Mouse (Mus musculus) left cerebral cortex, postnatal 25 days (tissue): Measurements from ENCODE around the gene Gstp2. TPM values are rescaled to one million over a fixed set of nuclear protein-coding genes. Genes with fewer than 3 reads are reported as not detected.

ENCODE experiments used
- DNase-seq, 2 experiments: peaks; one replicate each; pipeline ENCODE4 v3.0.0; 2022; ENCODE audit warnings: low spot score in 2 of 2, mixed read lengths in 1 of 2
- intact Hi-C: fragments of 180-260 bp; cut with DNase I; formaldehyde crosslinking; loops from one replicate; pipeline ENCODE4 v1.15.1; 2025
- total RNA-seq, 2 experiments: library from RNA; stranded (reverse); gene quantifications; 2 replicates each; pipeline ENCODE4 v1.2.3; 2021

Gene Gstp2
- total RNA-seq, 2 experiments from 2014 or later: 30.7 to 33.1 TPM

- DNase-seq: no peak
- intact Hi-C loops: no loop called here
Observed at GRCm38 (mm10) chr19:4023185-4023584, 22.6 kb downstream of the Gstp2 start.

- DNase-seq: peak; percentile 77 to 88
- intact Hi-C loops: loop anchor here (1.0 to 10.0 kb wide), 5 partner anchors 29 to 286 kb away; partner anchors contain the start of gene Grk2
Observed at GRCm38 (mm10) chr19:4018743-4019583, 26.9 kb downstream of the Gstp2 start.

- intact Hi-C loops: loop anchor here (2.0 to 10.0 kb wide), 4 partner anchors 74 to 287 kb away; partner anchors contain the start of gene Grk2
Observed at GRCm38 (mm10) chr19:4017921-4018587, 27.8 kb downstream of the Gstp2 start.

GRCm38 (mm10) chr19:4015635-4016034 lies 30.2 kb downstream of the Gstp2 start:
- intact Hi-C loops: loop anchor here (5.0 to 10.0 kb wide), 3 partner anchors 77 to 289 kb away; partner anchors contain the start of gene Grk2
- no peak for DNase-seq

More at GRCm38 (mm10) chr19:4017921-4018587, 27.8 kb downstream of the Gstp2 start:
- DNase-seq: no peak

GRCm38 (mm10) chr19:4014802-4015201 lies 31.0 kb downstream of the Gstp2 start:
- intact Hi-C loops: loop anchor here (5.0 to 10.0 kb wide), 3 partner anchors 77 to 290 kb away; partner anchors contain the start of gene Grk2

GRCm38 (mm10) chr19:4013066-4013465 lies 32.8 kb downstream of the Gstp2 start:
- intact Hi-C loops: loop anchor here (1.0 to 10.0 kb wide), 2 partner anchors 67 to 292 kb away; partner anchors contain the start of gene Grk2

More at GRCm38 (mm10) chr19:4014802-4015201, 31.0 kb downstream of the Gstp2 start:
- no peak for DNase-seq

GRCm38 (mm10) chr19:4012432-4013022 lies 33.3 kb downstream of the Gstp2 start, which contains the start of gene Ndufv1:
Ndufv1 (minus strand) TSS chr19:4012806.
- DNase-seq: peak; percentile 98 to 100
- intact Hi-C loops: loop anchor here (1.0 to 10.0 kb wide), 3 partner anchors 12 to 292 kb away; partner anchors contain the start of genes Gm49405, Grk2 and Nudt8

More at GRCm38 (mm10) chr19:4013066-4013465, 32.8 kb downstream of the Gstp2 start:
- no peak for DNase-seq

GRCm38 (mm10) chr19:4011086-4011485 lies 34.7 kb downstream of the Gstp2 start:
- intact Hi-C loops: loop anchor here (10.0 kb wide), 1 partner anchor 294 kb away; the partner anchor contains the start of gene Grk2

GRCm38 (mm10) chr19:4005971-4006370 lies 39.9 kb downstream of the Gstp2 start:
- intact Hi-C loops: no loop called here
- DNase-seq: no peak

More at GRCm38 (mm10) chr19:4011086-4011485, 34.7 kb downstream of the Gstp2 start:
- no peak for DNase-seq

- DNase-seq: no peak
- intact Hi-C loops: no loop called here
Observed at GRCm38 (mm10) chr19:4005091-4005490, 40.7 kb downstream of the Gstp2 start.

- intact Hi-C loops: no loop called here
- DNase-seq: no peak
Observed at GRCm38 (mm10) chr19:4004331-4004730, 41.5 kb downstream of the Gstp2 start.

GRCm38 (mm10) chr19:4003641-4004040 lies 42.2 kb downstream of the Gstp2 start:
- intact Hi-C loops: no loop called here
- DNase-seq: no peak

- intact Hi-C loops: no loop called here
- DNase-seq: no peak
Observed at GRCm38 (mm10) chr19:4003112-4003511, 42.7 kb downstream of the Gstp2 start, which contains the start of gene Doc2g. Doc2g (plus strand) TSS chr19:4003313.

GRCm38 (mm10) chr19:4001752-4002151 lies 44.1 kb downstream of the Gstp2 start:
- DNase-seq: no peak
- intact Hi-C loops: no loop called here

GRCm38 (mm10) chr19:4000949-4001525 lies 44.8 kb downstream of the Gstp2 start:
- DNase-seq: no peak
- intact Hi-C loops: loop anchor here (1.0 kb wide), 1 partner anchor 11 kb away; the partner anchor contains the start of gene Ndufv1

GRCm38 (mm10) chr19:4000119-4000900 lies 45.5 kb downstream of the Gstp2 start, which contains the start of the genes Nudt8 and Gm49405:
Nudt8 (plus strand) TSS chr19:4000580.
Gm49405 (plus strand) TSS chr19:4000626.
- DNase-seq: peak; percentile 96 to 98
- intact Hi-C loops: loop anchor here (1.0 kb wide), 1 partner anchor 12 kb away; the partner anchor contains the start of gene Ndufv1

- no peak for DNase-seq
- intact Hi-C loops: no loop called here
Observed at GRCm38 (mm10) chr19:3999121-3999730, 46.6 kb downstream of the Gstp2 start.

GRCm38 (mm10) chr19:3998335-3998734 lies 47.5 kb downstream of the Gstp2 start:
- intact Hi-C loops: no loop called here

More at GRCm38 (mm10) chr19:3998335-3998734, 47.5 kb downstream of the Gstp2 start:
- no peak for DNase-seq
